Mouse (Mus musculus) skeletal muscle tissue, adult 2 months (tissue): ENCODE data around the gene Arnt.

Source experiments
- DNase-seq: peaks from one replicate; pipeline ENCODE4 v3.0.0-alpha.2; 2012; ENCODE audit warnings: low read depth, low spot score

Arnt gene

DNA sequence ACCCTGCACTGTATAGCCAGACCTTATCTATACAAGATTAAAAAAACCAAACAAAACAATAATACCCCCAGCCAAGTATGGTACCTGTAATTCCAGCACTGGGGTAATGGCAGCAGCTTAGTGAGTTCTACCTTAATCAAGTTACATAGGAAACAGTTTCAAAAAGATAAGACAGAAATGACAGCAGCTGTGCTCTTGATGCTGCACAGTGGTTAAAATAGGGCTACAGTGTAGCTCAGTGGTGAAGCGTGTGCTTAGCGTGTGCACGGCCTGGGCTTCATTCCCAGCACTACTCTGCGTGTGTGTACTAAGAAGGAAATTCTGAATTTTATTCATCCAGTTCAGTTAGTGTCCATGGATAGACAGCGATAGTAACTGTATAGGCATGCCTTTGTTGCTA lies 22.2 kb downstream of the Arnt start:
- no peak for DNase-seq

DNA sequence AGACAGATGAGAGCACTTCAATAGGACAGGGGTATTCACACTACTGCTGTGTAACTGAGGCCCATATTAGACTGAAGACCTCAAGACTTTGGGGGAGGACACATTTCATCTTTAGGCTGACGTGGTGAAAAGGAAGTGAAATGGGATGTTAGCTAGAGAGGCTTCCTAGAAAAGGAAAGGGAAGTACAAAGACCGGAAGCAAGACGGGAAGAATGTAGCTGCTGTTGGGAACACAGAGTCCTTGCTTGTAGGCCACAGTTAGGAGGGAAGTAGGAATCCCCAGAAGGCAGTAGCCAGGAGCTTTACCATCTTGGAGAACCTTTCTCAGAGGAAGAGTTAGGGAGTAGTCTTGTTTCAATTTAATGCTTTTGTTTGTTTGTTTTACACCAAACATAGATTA lies 23.6 kb downstream of the Arnt start:
- DNase-seq, result peak; percentile 24

DNA sequence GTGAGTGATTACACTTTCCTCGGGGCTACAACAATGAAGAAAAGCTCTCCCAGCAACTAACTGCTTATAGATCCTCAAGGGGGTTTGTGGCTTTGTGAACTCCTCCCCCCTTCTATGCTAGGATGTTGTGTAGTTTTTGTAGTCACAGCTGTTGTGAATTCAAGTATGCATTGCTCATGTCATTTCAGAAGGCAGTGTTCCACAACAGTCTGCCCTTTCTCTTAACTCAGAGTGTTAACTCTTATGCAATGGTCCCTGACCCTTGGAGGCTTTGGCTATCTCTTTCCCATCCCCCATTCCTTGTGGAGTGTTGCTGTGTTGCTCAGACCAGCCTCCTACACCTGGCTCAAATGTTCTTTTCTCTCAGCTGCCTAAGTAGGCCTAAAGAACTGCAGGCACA lies 25.2 kb downstream of the Arnt start:
- no peak for DNase-seq

DNA sequence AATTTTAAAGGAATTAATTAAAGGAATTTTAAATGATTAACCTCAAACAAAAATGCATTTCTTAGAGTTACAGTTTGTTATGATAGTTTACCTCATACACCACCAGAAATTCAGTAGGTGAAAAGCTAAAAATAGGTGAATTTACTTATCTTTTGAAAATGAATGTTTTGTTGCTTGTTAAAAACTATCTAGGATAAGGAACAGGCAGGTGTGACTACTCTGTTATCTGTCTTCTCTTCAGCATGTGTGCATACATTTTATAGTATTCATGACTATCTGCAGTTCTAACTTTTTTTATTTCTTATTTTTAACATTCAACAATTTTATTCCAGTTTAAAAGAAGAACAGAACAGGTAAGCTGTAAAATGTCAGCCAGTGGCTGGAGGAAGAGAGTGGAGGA lies 29.7 kb downstream of the Arnt start:
- DNase-seq, result no peak

DNA sequence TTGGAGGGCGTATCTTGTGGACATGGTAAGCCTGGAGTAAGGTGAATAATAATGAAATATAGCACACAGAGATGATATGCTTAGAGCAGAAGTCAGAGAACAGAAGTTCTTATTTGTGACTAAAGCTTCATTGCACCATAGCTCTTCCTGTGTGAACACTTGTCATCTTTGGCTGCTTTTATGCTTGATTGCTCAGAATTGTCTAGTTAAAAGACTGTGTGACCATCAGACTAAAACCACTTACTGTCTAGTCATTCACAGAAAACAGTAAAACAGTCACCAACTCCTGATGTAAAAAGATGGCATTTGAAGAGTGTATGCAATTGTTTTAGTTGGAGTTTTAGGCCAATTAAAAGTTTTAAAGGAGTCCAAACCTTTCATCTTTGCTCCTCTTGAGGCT lies 44.8 kb downstream of the Arnt start:
- DNase-seq, result no peak

DNA sequence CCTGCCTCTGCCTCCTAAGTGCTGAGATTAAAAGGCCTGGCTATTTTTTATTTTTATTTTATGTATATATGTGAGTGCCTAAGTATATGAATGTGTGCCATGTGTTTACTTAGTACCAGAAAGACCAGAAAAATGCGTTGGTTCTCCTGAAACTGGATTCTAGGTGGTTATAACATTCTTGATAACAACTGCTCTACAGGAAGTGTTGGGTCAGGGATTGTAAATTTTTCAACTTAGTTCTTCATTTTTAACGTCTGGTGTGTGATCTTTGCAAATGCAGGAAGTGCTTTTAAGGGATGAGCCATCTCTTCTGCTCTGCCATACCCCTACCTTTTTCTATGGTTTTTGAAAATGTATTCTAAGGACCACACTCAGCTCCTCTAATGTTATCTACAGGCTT lies 52.2 kb downstream of the Arnt start:
- no peak for DNase-seq

DNA sequence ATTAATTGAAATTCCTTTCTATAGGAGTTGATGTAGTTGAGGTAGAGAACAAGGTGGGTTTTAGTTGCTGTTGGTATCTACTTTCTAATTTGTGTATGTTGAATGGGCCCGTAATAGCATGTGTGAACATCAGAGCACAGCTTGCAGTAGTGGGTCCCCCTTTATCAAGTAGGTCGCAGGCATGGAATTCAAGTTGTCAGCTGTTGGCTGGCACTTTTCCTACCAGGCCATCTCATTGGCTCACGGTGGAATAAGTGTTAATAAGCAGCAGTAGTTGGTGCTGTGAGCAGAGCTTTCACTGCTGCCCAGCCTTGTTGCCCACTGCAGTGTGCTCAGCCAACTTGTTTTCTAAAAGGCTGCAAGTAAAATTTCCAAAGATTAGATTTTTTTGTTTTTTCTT lies 54.5 kb downstream of the Arnt start:
- DNase-seq, result no peak

DNA sequence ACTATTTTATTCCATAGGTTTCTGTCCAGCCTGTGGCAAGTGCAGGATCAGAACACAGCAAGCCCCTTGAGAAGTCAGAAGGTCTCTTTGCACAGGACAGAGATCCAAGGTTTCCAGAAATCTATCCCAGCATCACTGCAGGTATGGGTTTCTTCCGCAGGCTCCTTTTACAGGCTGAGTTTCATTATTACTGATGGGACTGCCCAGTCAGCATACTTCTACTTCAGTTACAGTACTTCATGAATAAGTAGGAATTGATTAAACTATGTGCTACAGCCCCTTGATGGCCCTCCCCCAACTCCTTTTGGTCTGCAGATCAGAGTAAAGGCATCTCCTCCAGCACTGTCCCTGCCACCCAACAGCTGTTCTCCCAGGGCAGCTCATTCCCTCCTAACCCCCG lies 56.0 kb downstream of the Arnt start:
- no peak for DNase-seq

DNA sequence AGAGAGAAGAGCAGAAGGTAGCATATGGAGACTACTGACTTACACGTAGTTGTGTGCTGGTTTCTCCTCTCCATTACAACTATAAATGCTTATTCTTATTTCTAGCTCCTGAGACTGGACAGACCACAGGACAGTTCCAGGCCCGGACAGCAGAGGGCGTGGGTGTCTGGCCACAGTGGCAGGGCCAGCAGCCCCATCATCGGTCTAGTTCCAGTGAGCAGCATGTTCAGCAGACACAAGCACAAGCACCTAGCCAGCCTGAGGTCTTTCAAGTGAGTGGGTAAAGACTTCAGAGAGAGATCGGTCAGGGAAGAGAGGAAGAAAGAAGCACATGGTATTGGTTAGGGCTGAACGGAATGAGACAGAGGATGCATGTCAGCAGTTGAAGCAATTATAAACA lies 60.2 kb downstream of the Arnt start:
- no peak for DNase-seq

DNA sequence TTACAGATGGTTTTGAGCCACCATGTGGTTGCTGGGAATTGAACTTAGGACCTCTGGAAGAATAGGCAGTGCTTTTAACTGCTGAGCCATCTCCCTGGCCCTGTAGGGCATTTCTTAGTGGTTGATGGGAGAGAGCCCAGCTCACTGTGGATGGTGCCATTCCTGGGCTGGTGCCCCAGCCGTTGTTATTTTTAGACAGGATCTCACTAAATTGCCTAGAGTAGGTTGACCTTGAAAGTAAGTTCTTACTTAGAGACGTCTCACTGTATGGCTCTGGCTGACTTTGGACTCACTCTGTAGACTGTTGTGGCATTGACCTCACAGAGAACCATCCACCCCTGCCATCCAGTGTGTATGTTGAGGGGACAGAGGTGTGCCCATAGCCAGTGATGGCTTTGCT lies 64.0 kb downstream of the Arnt start:
- no peak for DNase-seq

DNA sequence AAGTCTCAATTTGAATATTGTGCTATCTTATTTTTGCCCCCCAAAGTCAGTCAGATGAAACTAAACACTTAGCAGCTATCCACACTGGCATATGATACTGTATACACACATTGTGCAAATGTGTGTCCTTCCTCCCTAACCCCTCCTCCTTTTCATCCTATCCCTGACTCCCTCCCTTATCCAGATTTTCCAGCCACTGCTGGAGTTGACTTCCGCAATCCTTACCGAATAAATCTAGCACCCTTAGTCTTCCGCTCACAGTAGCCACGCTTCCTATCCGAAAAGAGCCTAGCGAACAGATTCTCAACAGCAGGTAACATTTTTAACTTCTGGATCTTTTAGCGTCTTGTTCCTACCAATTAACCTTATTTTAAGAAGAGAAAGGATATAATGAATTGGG lies 64.8 kb downstream of the Arnt start, which contains the start of gene Ctsk:
Gene Ctsk, plus strand, starts transcription at position 233 of the 400 bp plus-strand sequence.
- no peak for DNase-seq

DNA sequence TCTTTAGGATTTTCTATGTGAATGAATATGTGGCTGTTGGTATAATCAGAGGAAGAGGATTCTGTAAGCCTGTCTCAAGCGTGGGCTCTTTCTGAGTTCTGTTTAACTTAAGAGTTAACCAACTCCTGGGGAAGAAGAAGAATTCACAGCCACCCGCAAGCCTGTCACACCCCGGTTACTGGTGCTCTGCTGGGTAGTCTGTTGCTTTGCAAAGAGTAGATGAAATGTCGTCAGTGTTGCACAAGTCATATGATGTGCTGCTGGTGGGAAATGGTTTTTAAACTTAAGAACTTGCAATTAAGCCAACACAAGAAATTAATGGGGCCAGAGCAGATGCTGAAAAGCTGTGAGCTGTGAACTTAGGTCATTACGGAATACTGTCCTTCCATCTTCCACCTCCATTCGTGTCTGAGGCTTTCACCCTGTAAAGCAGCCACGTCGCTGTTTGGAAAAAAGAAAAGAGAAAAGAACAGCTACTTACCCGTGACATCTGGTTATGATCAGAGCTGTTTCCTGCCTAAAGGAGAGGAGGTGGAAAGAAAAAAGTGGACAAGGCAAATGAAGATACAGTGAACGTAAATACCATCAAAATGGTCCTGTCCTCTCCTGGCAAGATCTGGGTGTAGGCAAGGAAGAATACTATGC lies 65.4 kb downstream of the Arnt start:
- DNase-seq, result no peak

DNA sequence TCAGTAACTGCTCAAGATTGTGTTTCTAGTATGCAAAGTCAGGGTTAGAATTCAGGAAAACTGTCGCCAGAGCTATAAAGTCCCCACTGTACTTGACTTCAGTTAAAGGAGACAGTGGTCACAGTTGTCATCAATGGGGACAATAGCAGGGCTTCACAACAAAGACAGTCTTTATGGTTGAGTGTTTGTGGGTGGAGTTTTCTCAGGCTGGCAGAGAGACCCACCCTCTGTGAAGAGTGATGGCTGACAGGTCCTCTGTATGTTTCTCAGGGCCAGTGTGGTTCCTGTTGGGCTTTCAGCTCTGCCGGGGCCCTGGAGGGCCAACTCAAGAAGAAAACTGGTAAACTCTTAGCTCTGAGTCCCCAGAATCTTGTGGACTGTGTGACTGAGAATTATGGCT lies 68.1 kb downstream of the Arnt start:
- DNase-seq, result no peak

DNA sequence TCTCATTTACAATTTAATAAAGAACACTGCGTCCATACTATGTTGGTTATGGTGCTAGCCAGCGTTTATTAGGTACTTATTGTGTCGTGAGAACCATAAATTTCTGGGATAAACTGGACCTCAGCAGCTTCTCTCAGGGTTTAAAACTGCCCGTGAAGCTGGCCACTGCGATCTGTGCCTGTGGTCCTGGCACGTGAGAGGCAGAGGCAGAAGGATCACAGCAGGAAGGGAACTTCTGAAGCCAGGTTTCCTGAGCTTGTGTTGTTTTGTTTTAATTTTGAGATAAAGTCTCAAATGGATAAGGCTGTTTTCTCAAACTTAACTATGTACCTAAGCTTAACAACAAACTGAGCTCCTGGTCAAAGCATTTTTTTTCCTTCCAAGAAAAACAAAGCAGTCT lies 75.2 kb downstream of the Arnt start:
- no peak for DNase-seq

DNA sequence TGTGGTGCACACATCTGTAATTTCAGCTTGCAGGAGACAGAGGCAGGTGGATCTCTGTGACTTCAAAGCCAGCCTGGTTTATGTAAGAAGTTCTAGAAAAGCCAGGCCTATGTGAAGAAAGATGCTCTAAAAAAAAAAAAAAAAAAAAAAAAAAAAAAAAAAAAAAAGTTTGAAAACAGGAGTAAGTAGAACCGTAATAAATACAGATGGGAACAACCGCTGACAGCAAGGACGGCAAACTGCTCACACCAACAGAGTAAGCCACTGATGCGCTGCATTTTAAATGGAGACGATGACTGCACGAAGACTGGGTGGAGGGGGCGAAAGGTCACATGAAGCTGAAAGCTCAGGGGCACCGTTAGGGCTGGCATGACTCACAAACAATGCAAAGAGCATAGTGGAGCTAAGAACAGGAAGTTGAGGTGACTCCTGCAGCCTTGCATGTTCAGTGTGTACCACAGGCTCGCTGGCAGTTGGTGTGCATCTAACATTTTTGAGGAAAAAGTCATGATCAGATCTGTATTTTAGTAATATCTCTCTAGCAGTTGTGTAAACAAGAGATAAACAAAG lies 77.5 kb downstream of the Arnt start:
- no peak for DNase-seq

DNA sequence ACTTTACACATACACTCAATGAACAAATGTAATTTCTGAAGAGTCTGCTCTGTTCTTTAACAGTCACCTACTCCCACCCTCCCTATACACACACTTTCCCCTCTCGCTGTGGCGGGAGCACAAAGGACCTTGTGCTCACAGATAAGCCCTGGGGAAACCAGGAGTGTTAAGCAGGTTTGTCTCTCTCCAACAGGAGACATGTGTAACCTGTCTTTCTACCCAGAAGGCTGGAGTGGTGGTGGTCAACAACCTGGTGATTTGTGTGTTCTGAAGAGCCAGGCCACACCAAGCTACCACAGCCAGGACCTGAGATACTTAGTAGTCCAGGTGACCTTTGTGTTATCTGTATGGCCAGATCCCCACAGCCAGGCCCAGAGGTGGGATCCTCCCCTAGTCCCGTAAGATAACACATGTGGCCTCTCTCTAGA lies 82.4 kb downstream of the Arnt start:
- DNase-seq, result no peak

DNA sequence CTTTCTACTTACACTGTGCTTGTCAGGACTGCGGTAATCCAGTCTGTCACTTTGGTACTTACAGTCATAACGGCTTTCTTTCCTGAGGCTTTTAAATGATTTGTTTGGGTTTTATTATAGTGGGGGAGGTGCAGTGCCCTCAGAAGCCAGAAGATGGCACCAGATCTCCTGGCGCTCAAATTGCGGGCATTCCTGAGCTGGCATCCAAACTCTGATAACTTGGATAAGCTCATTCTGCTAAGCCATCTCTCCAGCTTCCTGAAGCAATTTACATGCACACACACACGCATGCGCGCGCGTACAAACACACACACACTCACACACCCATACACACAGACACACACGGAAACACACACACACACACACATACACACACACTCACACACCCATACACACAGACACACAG lies 83.3 kb downstream of the Arnt start:
- peak; percentile 59 for DNase-seq

DNA sequence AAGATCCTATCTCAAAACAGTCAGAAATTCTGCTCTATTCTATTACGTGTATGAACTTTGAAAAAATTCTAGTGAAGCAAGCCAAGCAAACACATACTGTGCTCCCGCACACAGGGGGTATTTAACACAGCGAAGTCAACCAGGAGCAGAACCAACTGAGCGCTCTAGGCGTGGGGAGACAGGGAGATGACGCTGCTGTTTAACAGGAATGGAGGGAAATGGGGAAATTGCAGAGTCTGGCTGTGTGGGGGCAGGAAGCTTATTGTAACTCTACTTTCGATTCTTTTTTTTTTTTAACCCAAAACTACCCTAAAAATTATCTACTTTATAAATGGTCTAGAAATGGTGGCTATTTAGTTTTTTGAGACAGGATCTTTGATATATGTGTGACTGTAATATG lies 84.7 kb downstream of the Arnt start:
- DNase-seq, result no peak

DNA sequence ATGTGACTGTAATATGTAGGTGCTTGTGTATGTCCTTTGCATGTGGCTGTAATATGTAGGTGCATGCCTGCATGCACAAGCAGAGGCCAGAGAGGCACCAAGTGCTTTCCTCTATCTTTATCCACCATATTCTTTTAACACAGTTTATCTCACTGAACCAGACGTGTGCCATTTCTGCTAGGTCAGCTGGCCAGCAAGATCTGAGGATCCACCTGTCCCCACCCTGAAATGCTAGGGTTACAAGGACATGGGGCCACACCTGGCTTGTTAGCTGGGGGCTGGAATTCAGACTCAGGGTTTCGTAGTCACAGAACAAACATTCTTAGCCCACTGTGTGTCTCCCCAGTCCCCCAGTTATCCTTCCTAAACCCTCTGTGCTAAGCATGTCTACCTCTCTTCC lies 85.1 kb downstream of the Arnt start:
- DNase-seq, result no peak

DNA sequence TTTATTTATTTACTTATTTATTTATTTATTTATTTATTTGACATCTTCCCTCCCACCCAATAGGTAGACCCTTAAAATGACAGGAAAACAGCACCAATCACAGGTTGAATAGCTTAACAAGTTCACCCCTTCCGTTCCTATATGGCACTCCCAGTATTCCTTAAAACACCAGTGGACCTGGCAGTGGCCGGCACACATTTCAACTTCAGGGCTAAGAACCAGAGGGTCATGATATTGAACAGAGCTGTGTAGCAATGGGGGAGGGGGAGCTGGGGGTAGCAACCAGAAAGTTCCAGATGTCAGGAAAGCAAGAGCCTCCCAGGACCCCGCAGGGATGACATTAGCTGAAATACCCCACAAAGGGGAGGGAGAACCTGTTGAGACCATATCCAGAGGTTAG lies 85.9 kb downstream of the Arnt start:
- DNase-seq, result no peak

DNA sequence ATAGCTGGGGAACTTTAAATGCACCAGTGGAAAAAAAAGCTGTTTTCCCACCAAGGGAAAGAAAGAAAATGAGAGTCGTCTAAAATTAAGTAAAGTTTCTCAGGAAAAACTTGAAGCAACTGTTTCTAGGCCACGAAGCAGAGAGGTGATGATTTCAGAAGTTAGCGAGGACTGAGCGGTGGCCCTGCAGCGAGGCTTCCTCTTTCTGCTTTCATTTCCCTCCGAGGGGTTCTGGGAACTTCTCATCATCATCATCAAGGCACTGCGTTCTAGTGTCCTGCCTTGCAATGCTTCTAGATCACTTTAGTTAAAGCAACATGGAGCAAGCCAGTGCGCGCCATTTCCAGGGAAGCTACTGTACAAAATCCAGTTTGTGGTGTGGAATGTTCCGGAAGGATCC lies 87.0 kb downstream of the Arnt start:
- no peak for DNase-seq

DNA sequence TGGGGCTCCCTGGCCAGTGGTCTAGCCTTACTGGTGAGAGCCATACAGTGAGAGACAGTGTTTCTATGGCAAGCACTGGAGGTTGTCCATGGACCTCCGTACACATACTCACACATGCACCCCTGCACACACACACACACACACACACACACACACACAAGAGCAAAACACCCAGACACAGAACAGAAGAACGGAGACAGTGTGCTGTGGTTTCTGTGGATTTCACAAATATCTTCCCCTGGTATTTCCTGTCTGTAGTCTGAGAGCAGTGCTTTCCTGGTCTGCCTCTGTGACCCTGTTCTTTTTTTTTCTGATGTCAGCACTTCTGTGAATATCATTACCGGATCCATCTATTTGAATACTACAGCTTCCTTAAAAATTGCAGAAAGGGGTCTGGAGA lies 89.5 kb downstream of the Arnt start:
- DNase-seq, result no peak

DNA sequence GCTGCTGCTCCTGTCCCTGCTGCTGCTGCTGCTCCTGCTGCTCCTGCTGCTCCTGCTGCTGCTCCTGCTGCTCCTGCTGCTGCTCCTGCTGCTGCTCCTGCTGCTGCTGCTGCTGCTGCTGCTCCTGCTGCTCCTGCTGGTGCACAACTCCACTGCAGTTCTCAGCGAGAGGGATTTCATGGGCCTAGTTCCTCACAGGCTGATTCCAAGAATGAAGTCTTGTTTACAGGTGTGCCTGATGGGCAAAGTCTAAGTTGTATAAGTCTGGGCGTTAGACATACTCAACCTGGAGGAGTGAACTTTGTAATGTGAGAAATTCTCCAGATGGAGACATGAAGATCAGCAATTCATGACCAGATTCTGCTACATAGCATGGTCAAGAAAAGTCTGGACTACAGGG lies 90.5 kb downstream of the Arnt start:
- no peak for DNase-seq

DNA sequence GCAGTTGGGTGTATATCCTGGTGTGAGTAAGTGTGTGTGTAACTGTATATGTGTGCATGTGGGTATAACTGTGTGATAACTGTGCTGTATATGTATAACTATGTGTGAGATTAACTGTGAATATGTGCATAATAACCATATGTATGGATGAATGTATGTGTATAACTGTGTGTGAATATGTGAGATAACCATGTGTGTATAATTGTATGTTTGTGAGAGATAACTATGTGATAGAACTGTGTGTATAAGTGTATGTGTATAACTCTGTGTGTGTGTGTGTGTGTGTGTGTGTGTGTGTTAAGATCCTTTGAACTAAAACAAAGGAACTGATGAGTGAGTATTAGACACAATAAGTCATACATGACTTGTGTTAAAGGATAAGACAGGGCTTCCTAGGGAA lies 91.9 kb downstream of the Arnt start:
- DNase-seq, result no peak
